Comparison of ENCODE assay signal across 8 mouse cellular contexts in the genomic region with DNA sequence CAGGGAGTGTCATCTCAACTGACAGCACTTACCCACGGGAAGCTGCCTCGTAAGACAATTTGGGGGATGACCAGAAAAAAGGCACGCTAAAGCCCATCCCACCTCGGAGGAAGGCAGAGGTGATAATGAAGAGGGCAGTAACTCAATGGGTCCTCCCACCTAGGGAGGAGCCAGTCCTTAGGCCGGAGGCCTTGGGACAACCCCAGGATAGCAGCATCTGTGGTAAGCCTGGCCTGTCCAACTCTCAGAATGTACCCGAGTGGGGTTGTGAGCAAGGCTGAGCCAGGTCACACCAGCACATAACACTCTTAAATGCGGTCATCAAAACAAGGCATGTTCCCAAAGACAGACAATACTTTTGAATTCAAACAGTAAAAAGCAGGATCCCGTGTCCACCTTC. TPM values are rescaled to one million over a fixed set of nuclear protein-coding genes. Genes with fewer than 3 reads are reported as not detected.
A peak's percentile ranks its signal among the peaks of the same experiment; 100 is the strongest.
DNase-seq lines count a peak whose midpoint lies in the region; ATAC-seq and TF ChIP-seq lines count a peak whose summit lies in the region.

No protein-coding gene starts in this region.

- TF ChIP-seq POLR2A in bone marrow macrophage, adult 2 months (IDR thresholded peaks at IDR 0.05; ENCODE audit: borderline replicate concordance, low read depth, low read length): no peak
- no peak for TF ChIP-seq POLR2A in limb, embryonic 14.5 days (IDR thresholded peaks at IDR 0.05; ENCODE audit: borderline replicate concordance, extremely low read depth, insufficient read depth, insufficient read length)

- H3K27me3 ChIP-seq in limb, embryonic 14.5 days (ENCODE audit: control insufficient read depth, insufficient read depth, low read length): no peaks in the 10 kb centered on the region
- H3K27me3 ChIP-seq in stomach, embryonic 14.5 days (ENCODE audit: control insufficient read depth, insufficient read depth, low read length): no peaks in the 10 kb centered on the region

- peak overlapping the region; percentile 96 for H3K4me2 ChIP-seq in limb, embryonic 14.5 days (replicated peaks; ENCODE audit: low read depth, low read length, severe bottlenecking)
- H3K4me2 ChIP-seq in stomach, embryonic 14.5 days (replicated peaks; ENCODE audit: low read depth, low read length): peak overlapping the region; percentile 96

- H3K9me3 ChIP-seq in limb, embryonic 14.5 days (ENCODE audit: control insufficient read depth, low read length): no peaks in the 10 kb centered on the region
- H3K9me3 ChIP-seq in stomach, embryonic 14.5 days (ENCODE audit: control insufficient read depth, low read depth, low read length): no peaks in the 10 kb centered on the region

- no peak for TF ChIP-seq CTCF in bone marrow macrophage, adult 2 months (IDR thresholded peaks at IDR 0.05; ENCODE audit: low read depth, low read length)

- peak; percentile 94 for DNase-seq in heart, adult 11 months
- no peak for DNase-seq in heart, postnatal 25 days (ENCODE audit: low spot score)
- DNase-seq in heart, postnatal 14 days: peak; percentile 20 to 29
- no peak for DNase-seq in limb, embryonic 14.5 days (ENCODE audit: low spot score)
- DNase-seq in left cerebral cortex, postnatal 14 days (ENCODE audit: low spot score in 2 of 2): no peak
- no peak for DNase-seq in right cerebral cortex, postnatal 4 days

- no peak overlapping the region for H3K27ac ChIP-seq in bone marrow macrophage, adult 2 months (ENCODE audit: insufficient read depth, low read depth, low read length)
- no peak overlapping the region for H3K27ac ChIP-seq in limb, embryonic 14.5 days (replicated peaks; ENCODE audit: low read depth, low read length)
- H3K27ac ChIP-seq in stomach, embryonic 14.5 days (ENCODE audit: low read length): no peak overlapping the region

- peak overlapping the region; percentile 86 for H3K4me3 ChIP-seq in bone marrow macrophage, adult 2 months (ENCODE audit: insufficient read depth, low read length)
- H3K4me3 ChIP-seq in limb, embryonic 14.5 days (replicated peaks; ENCODE audit: low read length): peak overlapping the region; percentile 94
- peak overlapping the region; percentile 76 for H3K4me3 ChIP-seq in stomach, embryonic 14.5 days (ENCODE audit: low read depth, low read length)

- H3K4me1 ChIP-seq in bone marrow macrophage, adult 2 months (ENCODE audit: control insufficient read depth, insufficient read depth, low read length): peaks cover 14% of the 10 kb centered on the region
- H3K4me1 ChIP-seq in limb, embryonic 14.5 days (ENCODE audit: control insufficient read depth, insufficient read depth, low read length): peaks cover 14% of the 10 kb centered on the region
- peaks cover 8% of the 10 kb centered on the region; the same call in 1 of the 2 replicates for H3K4me1 ChIP-seq in stomach, embryonic 14.5 days (ENCODE audit: control insufficient read depth, insufficient read depth, low read length)

- WGBS in limb, embryonic 14.5 days: 31% methylated on average over 8 of the region's 8 CpGs
- 32% methylated on average over 8 of the region's 8 CpGs for WGBS in stomach, embryonic 14.5 days

- peaks cover 41% of the 10 kb centered on the region for H3K36me3 ChIP-seq in limb, embryonic 14.5 days (ENCODE audit: control insufficient read depth, insufficient read depth, low read length)
- H3K36me3 ChIP-seq in stomach, embryonic 14.5 days (ENCODE audit: control insufficient read depth, insufficient read depth, low read length): peaks cover 40% of the 10 kb centered on the region

- no peak for ATAC-seq in limb, embryonic 14.5 days (ENCODE audit: low FRiP score, low read depth)
- no peak for ATAC-seq in stomach, embryonic 14.5 days (ENCODE audit: insufficient number of reproducible peaks, insufficient read depth, low FRiP score, low read depth)

- intact Hi-C loops in heart, postnatal 25 days (cut with DNase I): no loop called here
- intact Hi-C loops in heart, postnatal 14 days (cut with DNase I): loop anchor here (1.0 kb wide), 1 partner anchor 18 kb away; the partner anchor contains the start of genes Gm17949 and Gtf2f1
- intact Hi-C loops in left cerebral cortex, postnatal 14 days (cut with DNase I): no loop called here

- H3K9ac ChIP-seq in limb, embryonic 14.5 days (ENCODE audit: low read depth, low read length, severe bottlenecking): peak overlapping the region; percentile 100
- H3K9ac ChIP-seq in stomach, embryonic 14.5 days (replicated peaks; ENCODE audit: low read depth, low read length): peak overlapping the region; percentile 99; the same call in 1 of the 2 replicates

RNA-seq across cellular contexts. Expression of gene Khsrp, which starts 1.6 kb away (rescaled TPM):
- 10 to 100 TPM; 44.8 to 44.9 TPM for total RNA-seq in heart, postnatal 25 days (2021)
- polyA plus RNA-seq in bone marrow macrophage, adult 2 months (2012; ENCODE audit: insufficient read depth, insufficient read length, missing spikeins): 75.7 and 76.5 TPM in 2 replicates
- total RNA-seq in heart, postnatal 14 days (2021): 10 to 100 TPM; 54.7 to 56.7 TPM
- polyA plus RNA-seq in limb, embryonic 14.5 days (2012; rRNA removed): 115 and 151 TPM in 2 replicates
- polyA plus RNA-seq in limb, embryonic 14.5 days (2014; fragmentation: Nextera tagmentation; extraction: Ambion mirVana): 49.5 and 56.6 TPM in 2 replicates
- 45.8 and 46.4 TPM in 2 replicates for polyA plus RNA-seq in stomach, embryonic 14.5 days (2014; fragmentation: Nextera tagmentation; extraction: Ambion mirVana)
- total RNA-seq in left cerebral cortex, postnatal 14 days (2021): 100 to 1,000 TPM; 116 to 117 TPM

RNA-seq across cellular contexts. Expression of gene Slc25a41, which starts 11.8 kb away (rescaled TPM):
- total RNA-seq in heart, postnatal 25 days (2021): not detected
- polyA plus RNA-seq in bone marrow macrophage, adult 2 months (2012; ENCODE audit: insufficient read depth, insufficient read length, missing spikeins): not detected in 2 replicates
- total RNA-seq in heart, postnatal 14 days (2021): not detected
- 0.13 and 0.18 TPM in 2 replicates for polyA plus RNA-seq in limb, embryonic 14.5 days (2012; rRNA removed)
- 0.17 and 0.26 TPM in 2 replicates for polyA plus RNA-seq in limb, embryonic 14.5 days (2014; fragmentation: Nextera tagmentation; extraction: Ambion mirVana)
- 0.28 TPM in 1 of 2 replicates, not detected in the other for polyA plus RNA-seq in stomach, embryonic 14.5 days (2014; fragmentation: Nextera tagmentation; extraction: Ambion mirVana)
- total RNA-seq in left cerebral cortex, postnatal 14 days (2021): not detected

RNA-seq across cellular contexts. Expression of gene Gm17949, which starts 18.4 kb away (rescaled TPM):
- total RNA-seq in heart, postnatal 25 days (2021): not detected
- not detected in 2 replicates for polyA plus RNA-seq in bone marrow macrophage, adult 2 months (2012; ENCODE audit: insufficient read depth, insufficient read length, missing spikeins)
- total RNA-seq in heart, postnatal 14 days (2021): not detected
- 0.05 TPM in 1 of 2 replicates, not detected in the other for polyA plus RNA-seq in limb, embryonic 14.5 days (2012; rRNA removed)
- 0.22 and 0.26 TPM in 2 replicates for polyA plus RNA-seq in limb, embryonic 14.5 days (2014; fragmentation: Nextera tagmentation; extraction: Ambion mirVana)
- 0.64 and 0.77 TPM in 2 replicates for polyA plus RNA-seq in stomach, embryonic 14.5 days (2014; fragmentation: Nextera tagmentation; extraction: Ambion mirVana)
- under 1 TPM in 1 of 2 experiments, not detected in 1; 0.30 TPM for total RNA-seq in left cerebral cortex, postnatal 14 days (2021)

RNA-seq across cellular contexts. Expression of gene Gtf2f1, which starts 18.6 kb away (rescaled TPM):
- 10 to 100 TPM; 20.4 to 22.7 TPM for total RNA-seq in heart, postnatal 25 days (2021)
- polyA plus RNA-seq in bone marrow macrophage, adult 2 months (2012; ENCODE audit: insufficient read depth, insufficient read length, missing spikeins): 57.7 and 61.5 TPM in 2 replicates
- 10 to 100 TPM; 22.0 to 23.6 TPM for total RNA-seq in heart, postnatal 14 days (2021)
- polyA plus RNA-seq in limb, embryonic 14.5 days (2012; rRNA removed): 37.4 and 68.5 TPM in 2 replicates
- polyA plus RNA-seq in limb, embryonic 14.5 days (2014; fragmentation: Nextera tagmentation; extraction: Ambion mirVana): 54.1 and 60.1 TPM in 2 replicates
- 56.3 and 59.8 TPM in 2 replicates for polyA plus RNA-seq in stomach, embryonic 14.5 days (2014; fragmentation: Nextera tagmentation; extraction: Ambion mirVana)
- total RNA-seq in left cerebral cortex, postnatal 14 days (2021): 10 to 100 TPM; 54.9 to 58.4 TPM

RNA-seq across cellular contexts. Expression of gene Crb3, which starts 29.2 kb away (rescaled TPM):
- under 1 TPM in 1 of 2 experiments, not detected in 1; 0.78 TPM for total RNA-seq in heart, postnatal 25 days (2021)
- not detected in 2 replicates for polyA plus RNA-seq in bone marrow macrophage, adult 2 months (2012; ENCODE audit: insufficient read depth, insufficient read length, missing spikeins)
- under 1 TPM; 0.22 to 0.29 TPM for total RNA-seq in heart, postnatal 14 days (2021)
- polyA plus RNA-seq in limb, embryonic 14.5 days (2012; rRNA removed): 5.5 and 6.6 TPM in 2 replicates
- 4.6 and 8.3 TPM in 2 replicates for polyA plus RNA-seq in limb, embryonic 14.5 days (2014; fragmentation: Nextera tagmentation; extraction: Ambion mirVana)
- 43.8 and 44.2 TPM in 2 replicates for polyA plus RNA-seq in stomach, embryonic 14.5 days (2014; fragmentation: Nextera tagmentation; extraction: Ambion mirVana)
- total RNA-seq in left cerebral cortex, postnatal 14 days (2021): 1 to 10 TPM in 1 of 2 experiments, not detected in 1; 1.6 TPM

Comparison
In these comparisons a context has a peak if more than half of its experiments do, and no peak if none do; other contexts are left out.
1. DNase-seq: peak in heart, adult 11 months (single experiment) and heart, postnatal 14 days (2 of 2); none in heart, postnatal 25 days (single experiment), limb, embryonic 14.5 days (single experiment), left cerebral cortex, postnatal 14 days (0 of 2) and right cerebral cortex, postnatal 4 days (single experiment).
2. Peak in every context shown above with its lines, with median percentiles within 50 percentile points of each other: H3K4me3 ChIP-seq.